Mouse (Mus musculus) heart, postnatal 0 days (tissue): Measurements from ENCODE around the gene Foxp1.

Source experiments
- CTCF ChIP-seq: IDR thresholded peaks from 2 replicates; pipeline ENCODE4 v1.5.1; 2016; ENCODE audit warnings: antibody characterized with exemption, control low read depth, low read depth
- EP300 ChIP-seq: IDR thresholded peaks from 2 replicates; pipeline ENCODE4 v1.6.1; 2016; ENCODE audit warnings: antibody characterized with exemption, low read depth

- TF ChIP-seq EP300 = no peak
- TF ChIP-seq CTCF = no peak
Observed at GRCm38 (mm10) chr6:99053998-99054397, 468.5 kb downstream of the Foxp1 start.
